Mouse (Mus musculus) small intestine, adult 2 months (tissue): ENCODE measurements around the gene Atg4a.

Source experiments
- CTCF ChIP-seq: fragments of 200-500 bp; IDR thresholded peaks from 2 replicates; pipeline ENCODE4 v1.5.1; 2012; ENCODE audit warnings: low read depth, mild to moderate bottlenecking, control low read depth, inconsistent platforms, low read length, moderate library complexity, mixed read lengths; ENCODE audit not compliant: insufficient replicate concordance, insufficient read length; ENCODE audit errors: extremely low read depth
- POLR2A ChIP-seq: fragments of 200-500 bp; IDR thresholded peaks from 2 replicates; pipeline ENCODE4 v1.6.1; 2012; ENCODE audit warnings: low read depth, mild to moderate bottlenecking, control low read depth, inconsistent platforms, low read length, moderate library complexity

- no peak for TF ChIP-seq CTCF
- no peak for TF ChIP-seq POLR2A
Measured at GRCm38 (mm10) chrX:140998885-140999284, 42.2 kb downstream of the Atg4a start.
